Mouse (Mus musculus): ENCODE results near the gene Trafd1. TPM values are rescaled to one million over a fixed set of nuclear protein-coding genes. Genes with fewer than 3 reads are reported as not detected.

The Trafd1 gene
- polyA plus RNA-seq (2012; rRNA removed), result 56.2 and 70.8 TPM in 2 replicates

DNA sequence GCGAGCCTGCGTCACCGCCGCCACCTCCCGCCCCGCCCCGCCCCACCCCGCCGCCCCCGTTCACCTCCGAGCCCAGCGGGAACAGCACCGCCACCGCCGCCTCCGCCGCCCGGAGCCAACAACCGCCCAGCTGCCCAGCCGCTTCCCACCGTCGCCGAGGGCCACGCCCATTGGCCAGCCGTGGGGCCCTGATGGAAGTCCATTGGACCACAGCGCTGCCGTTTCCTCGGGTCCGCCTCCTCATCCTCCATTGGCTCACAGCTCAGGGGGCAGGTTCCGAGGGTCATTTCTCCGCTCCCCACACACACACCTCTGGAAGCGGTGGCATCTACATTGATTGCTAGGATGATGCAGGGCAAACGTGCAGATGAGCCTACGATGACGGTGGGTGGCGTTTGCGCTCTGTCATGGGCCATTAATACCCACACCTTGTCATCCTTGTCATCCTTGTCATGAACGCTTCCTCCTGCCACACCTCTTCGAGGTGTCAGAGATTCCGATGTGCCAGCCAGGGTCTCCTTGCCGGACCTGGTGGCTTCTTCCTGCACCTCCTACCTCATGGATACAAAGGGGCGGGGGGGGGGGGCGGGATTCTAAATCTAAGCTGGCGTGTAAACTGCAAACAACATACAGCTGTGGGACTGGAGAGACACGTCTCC, at the start of gene Trafd1:
Gene Trafd1 (minus strand): TSS at position 172 of the 659 bp plus-strand sequence.

GRCm38 (mm10) chr5:121397187-121398145, 12.0 kb upstream of the Trafd1 start, which contains the start of gene Naa25:
Gene Naa25 (plus strand): TSS chr5:121397936.

Other genes starting within 250 kb of the Trafd1 start
- 34.3 and 39.1 TPM in 2 replicates for gene Ptpn11, start 194.2 kb downstream of the Trafd1 start, polyA plus RNA-seq (2012; rRNA removed)
- 341 and 412 TPM in 2 replicates for gene Rpl6, start 181.2 kb downstream of the Trafd1 start, polyA plus RNA-seq (2012; rRNA removed)
- gene Hectd4, start 165.4 kb downstream of the Trafd1 start, polyA plus RNA-seq (2012; rRNA removed), result 19.1 and 24.3 TPM in 2 replicates
- 9.9 and 11.7 TPM in 2 replicates for gene Naa25, start 12.3 kb upstream of the Trafd1 start, polyA plus RNA-seq (2012; rRNA removed)
- 5.2 and 7.4 TPM in 2 replicates for gene Tmem116, start 66.3 kb upstream of the Trafd1 start, polyA plus RNA-seq (2012; rRNA removed)
- gene Erp29, start 66.9 kb upstream of the Trafd1 start, polyA plus RNA-seq (2012; rRNA removed), result 63.7 and 83.5 TPM in 2 replicates
- not detected in 2 replicates for gene Adam1b, start 117.8 kb upstream of the Trafd1 start, polyA plus RNA-seq (2012; rRNA removed)
- gene Adam1a, start 159.8 kb upstream of the Trafd1 start, polyA plus RNA-seq (2012; rRNA removed), result 5.1 and 5.7 TPM in 2 replicates
- gene Gm42878, start 159.8 kb upstream of the Trafd1 start, polyA plus RNA-seq (2012; rRNA removed), result 0.47 TPM in 1 of 2 replicates, not detected in the other
- 21.7 and 27.0 TPM in 2 replicates for gene Mapkapk5, start 160.3 kb upstream of the Trafd1 start, polyA plus RNA-seq (2012; rRNA removed)
- 880 and 1,335 TPM in 2 replicates for gene Aldh2, start 208.2 kb upstream of the Trafd1 start, polyA plus RNA-seq (2012; rRNA removed)
- 8.7 and 12.8 TPM in 2 replicates for gene Acad12, start 233.3 kb upstream of the Trafd1 start, polyA plus RNA-seq (2012; rRNA removed)

Measured in ovary, adult 2 months (tissue).